Mouse (Mus musculus) heart, embryonic 14.5 days (tissue): ENCODE results near the gene E4f1. TPM values are rescaled to one million over a fixed set of nuclear protein-coding genes. Genes with fewer than 3 reads are reported as not detected.
A peak's percentile ranks its signal among the peaks of the same experiment; 100 is the strongest.

Source experiments
- ATAC-seq: fragments of 200-750 bp; cut with Nextera tagmentation; 2 replicates; pipeline ENCODE4 v1.8.0; 2017; ENCODE audit warnings: low read depth, moderate TSS enrichment; ENCODE audit not compliant: insufficient number of reproducible peaks, insufficient read depth, low FRiP score
- H3K27ac ChIP-seq, 2 experiments: fragments of 200-500 bp in 1 of 2; fragments of 300-500 bp in 1 of 2; sonication (generic) in 1 of 2; replicated peaks in 1 of 2; 2 replicates each; pipeline ENCODE4 v1.5.1; 2012 to 2014; ENCODE audit warnings: low read depth in 2 of 2, low read length in 2 of 2, control low read depth in 1 of 2, mild to moderate bottlenecking in 1 of 2, mixed read lengths in 1 of 2; ENCODE audit not compliant: control insufficient read depth in 1 of 2, insufficient read depth in 1 of 2
- H3K27me3 ChIP-seq: fragments of 300-500 bp; sonication (generic); 2 replicates; pipeline ENCODE4 v1.6.1; 2014; ENCODE audit warnings: mild to moderate bottlenecking, low read length, control low read depth; ENCODE audit not compliant: control insufficient read depth, insufficient read depth
- H3K36me3 ChIP-seq: fragments of 300-500 bp; sonication (generic); 2 replicates; pipeline ENCODE4 v1.6.1; 2014; ENCODE audit warnings: mild to moderate bottlenecking, control low read depth, low read length, mixed read lengths; ENCODE audit not compliant: control insufficient read depth, insufficient read depth
- H3K4me1 ChIP-seq, 2 experiments: fragments of 200-500 bp in 1 of 2; fragments of 300-500 bp in 1 of 2; sonication (generic) in 1 of 2; 2 replicates each; pipeline ENCODE4 v1.6.1; 2012 to 2014; ENCODE audit warnings: low read length in 2 of 2, control low read depth in 1 of 2, mixed read lengths in 1 of 2; ENCODE audit not compliant: control insufficient read depth in 2 of 2, insufficient read depth in 2 of 2
- H3K4me2 ChIP-seq: fragments of 300-500 bp; sonication (generic); 2 replicates; pipeline ENCODE4 v1.6.1; 2014; ENCODE audit warnings: mild to moderate bottlenecking, low read length
- H3K4me3 ChIP-seq, 2 experiments: fragments of 200-500 bp in 1 of 2; fragments of 300-500 bp in 1 of 2; sonication (generic) in 1 of 2; 2 replicates each; pipeline ENCODE4 v1.5.1; 2012 to 2014; ENCODE audit warnings: low read length in 2 of 2, mild to moderate bottlenecking in 2 of 2, control low read depth in 1 of 2, low read depth in 1 of 2, moderate library complexity in 1 of 2; ENCODE audit not compliant: control insufficient read depth in 1 of 2, insufficient read depth in 1 of 2
- H3K9ac ChIP-seq: fragments of 300-500 bp; sonication (generic); 2 replicates; pipeline ENCODE4 v1.6.1; 2014; ENCODE audit warnings: mild to moderate bottlenecking, low read length
- H3K9me3 ChIP-seq: fragments of 300-500 bp; sonication (generic); 2 replicates; pipeline ENCODE4 v1.6.1; 2016; ENCODE audit warnings: low read length, control low read depth; ENCODE audit not compliant: control insufficient read depth
- WGBS: fragments of 180-500 bp; shearing (Covaris S2); extraction: QIAGEN DNeasy Blood & Tissue Kit; methylation state at CpG from one replicate; pipeline ENCODE4 v1.1.7; 2014; 5-methylcytosine and 5-hydroxymethylcytosine counted together
- polyA plus RNA-seq: library from polyadenylated mRNA; unstranded; fragments of >200 nt; fragmentation: Nextera tagmentation; extraction: Ambion mirVana; gene quantifications from 2 replicates; pipeline ENCODE4 v1.2.1, GENCODE M21; 2014

The E4f1 gene
- polyA plus RNA-seq, 1 experiment from 2014 or later = 16.0 TPM

GRCm38 (mm10) chr17:24475586-24475985 lies 5.5 kb upstream of the E4f1 start:
- Histone ChIP-seq H3K9me3 (no peaks in the 10 kb centered on the region), H3K9ac (no peak overlapping the region), H3K36me3 (peaks cover 56% of the 10 kb centered on the region), H3K4me1 (peaks cover 22 to 28% of the 10 kb centered on the region in 2 experiments), H3K4me2 (no peak overlapping the region), H3K27me3 (no peaks in the 10 kb centered on the region), H3K4me3 (no peak overlapping the region), H3K27ac (no peak overlapping the region)
- WGBS = 85% methylated on average over 6 of the region's 6 CpGs
- no peak for ATAC-seq

DNA sequence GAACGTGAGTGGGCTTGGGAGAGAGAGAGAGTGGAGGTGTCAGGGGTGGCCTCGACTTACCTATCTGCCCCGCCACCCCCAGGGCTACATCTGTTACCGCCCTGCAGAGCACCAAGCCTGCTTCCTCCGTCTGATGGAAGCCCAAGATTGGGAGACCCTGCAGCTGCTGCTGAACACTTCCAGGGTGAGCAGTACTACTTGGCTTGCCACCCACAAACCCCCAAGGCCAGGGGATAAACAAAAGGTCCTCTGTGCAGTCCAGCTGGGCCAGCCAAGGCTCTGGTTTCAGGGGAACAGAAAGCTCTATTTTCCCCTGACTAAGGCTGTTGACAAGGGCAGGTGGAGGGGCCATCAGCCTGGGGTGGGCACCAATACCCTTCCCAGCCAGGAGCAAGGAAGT lies 4.4 kb upstream of the E4f1 start:
- Histone ChIP-seq H3K4me1 (peaks cover 22 to 28% of the 10 kb centered on the region in 2 experiments), H3K36me3 (peaks cover 56% of the 10 kb centered on the region), H3K27me3 (no peaks in the 10 kb centered on the region), H3K4me3 (no peak overlapping the region), H3K9ac (no peak overlapping the region; the same call in 1 of the 2 replicates), H3K4me2 (no peak overlapping the region), H3K9me3 (no peaks in the 10 kb centered on the region), H3K27ac (no peak overlapping the region)
- ATAC-seq = no peak
- 79% methylated on average over 5 of the region's 5 CpGs for WGBS

- Histone ChIP-seq H3K4me2 (peak within 1 kb of the TSS; percentile 98), H3K27me3 (no peaks in the 10 kb centered on the region), H3K9ac (peak within 1 kb of the TSS; percentile 95), H3K27ac (peak within 1 kb of the TSS in 1 of 2 experiments; percentile 37; a peak in 2 of 4 replicates), H3K4me3 (peak within 1 kb of the TSS in 1 of 2 experiments; percentile 93; a peak in 1 of 4 replicates), H3K9me3 (no peaks in the 10 kb centered on the region), H3K36me3 (peaks cover 56% of the 10 kb centered on the region), H3K4me1 (peaks cover 22 to 28% of the 10 kb centered on the region in 2 experiments)
- 69% methylated on average over 6 of the region's 6 CpGs for WGBS
- ATAC-seq = no peak
Observed at GRCm38 (mm10) chr17:24473612-24474275, 3.6 kb upstream of the E4f1 start, which contains the start of gene Bricd5. Bricd5 (plus strand) TSS chr17:24473884.

DNA sequence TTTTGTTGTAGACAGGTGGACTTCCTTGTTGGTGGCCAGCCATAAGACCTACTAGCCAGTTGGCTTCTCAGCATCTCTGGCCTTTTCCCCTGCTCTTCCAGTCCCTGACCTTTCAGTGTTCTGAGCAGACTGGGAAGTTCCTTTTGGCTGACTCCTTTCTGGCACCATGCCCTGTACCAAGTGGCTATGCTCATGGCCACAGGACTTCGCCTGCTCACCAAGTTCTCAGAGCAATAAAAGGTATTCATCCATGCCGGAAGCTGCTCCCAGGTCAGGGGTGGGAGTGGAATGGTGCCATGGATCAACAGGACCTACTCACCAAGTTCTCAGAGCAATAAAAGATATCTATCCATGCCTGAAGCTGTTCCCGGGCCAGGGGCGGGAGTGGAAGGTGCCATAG lies 2.4 kb upstream of the E4f1 start:
- WGBS = 61% methylated on average over 4 of the region's 4 CpGs
- Histone ChIP-seq H3K36me3 (peaks cover 54% of the 10 kb centered on the region), H3K4me3 (peak overlapping the region in 1 of 2 experiments; percentile 93; a peak in 2 of 4 replicates), H3K4me2 (peak overlapping the region; percentile 98), H3K27me3 (no peaks in the 10 kb centered on the region), H3K4me1 (peaks cover 16 to 23% of the 10 kb centered on the region in 2 experiments), H3K27ac (peak overlapping the region; percentile 8 to 37; a peak in 2 of 4 replicates), H3K9ac (peak overlapping the region; percentile 95), H3K9me3 (no peaks in the 10 kb centered on the region)
- ATAC-seq = no peak

- Histone ChIP-seq H3K9me3 (no peaks in the 10 kb centered on the region), H3K36me3 (peaks cover 38% of the 10 kb centered on the region), H3K4me1 (peaks cover 16 to 23% of the 10 kb centered on the region in 2 experiments), H3K27ac (peak overlapping the region; percentile 59 to 83), H3K27me3 (no peaks in the 10 kb centered on the region), H3K9ac (peak overlapping the region; percentile 95), H3K4me3 (peak overlapping the region; percentile 70 to 93), H3K4me2 (peak overlapping the region; percentile 98)
- peak; percentile 29 for ATAC-seq
- WGBS = under 1% methylated on average over 68 of the region's 68 CpGs
Observed at GRCm38 (mm10) chr17:24470701-24471527, 801 bp upstream of the E4f1 start.

DNA sequence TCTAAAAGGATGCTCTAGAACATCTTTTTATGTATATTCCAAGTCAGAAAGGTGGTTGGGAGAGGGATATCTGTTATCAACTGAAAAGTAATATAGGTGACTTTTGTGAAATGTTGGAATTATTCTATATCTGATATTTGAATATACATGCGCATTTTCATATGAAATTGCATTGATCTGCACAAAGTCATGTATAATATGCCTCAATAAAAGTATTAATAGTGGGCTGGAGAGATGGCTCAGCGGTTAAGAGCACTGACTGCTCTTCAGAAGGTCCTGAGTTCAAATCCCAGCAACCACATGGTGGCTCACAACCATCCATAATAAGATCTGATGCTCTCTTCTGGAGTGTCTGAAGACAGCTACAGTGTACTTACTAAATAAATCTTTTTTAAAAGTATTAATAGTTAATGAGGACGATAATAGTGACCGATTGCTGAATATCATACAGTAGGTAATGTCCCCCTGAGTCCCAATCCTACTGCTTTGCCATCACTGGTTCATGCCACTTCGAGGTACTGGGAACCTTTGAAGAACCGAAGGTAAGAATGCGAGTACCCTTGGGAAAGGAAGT lies 690 bp downstream of the E4f1 start:
- peaks cover 23% of the 10 kb centered on the region for H3K36me3 ChIP-seq
- ATAC-seq = no peak
- 16% methylated on average over 7 of the region's 7 CpGs for WGBS

GRCm38 (mm10) chr17:24468636-24469246 lies 1.4 kb downstream of the E4f1 start:
- WGBS = 92% methylated on average over 5 of the region's 5 CpGs
- Histone ChIP-seq H3K4me3 (no peak overlapping the region), H3K36me3 (peaks cover 17% of the 10 kb centered on the region), H3K9ac (no peak overlapping the region), H3K9me3 (no peaks in the 10 kb centered on the region), H3K4me2 (no peak overlapping the region), H3K27me3 (no peaks in the 10 kb centered on the region), H3K27ac (no peak overlapping the region), H3K4me1 (peaks cover 13 to 21% of the 10 kb centered on the region in 2 experiments)
- ATAC-seq = no peak

More for the DNA sequence above, 690 bp downstream of the E4f1 start:
- no peaks in the 10 kb centered on the region for H3K27me3 ChIP-seq
- peak overlapping the region; percentile 95 for H3K9ac ChIP-seq
- peak overlapping the region; percentile 83 to 90 for H3K27ac ChIP-seq
- no peaks in the 10 kb centered on the region for H3K9me3 ChIP-seq
- H3K4me2 ChIP-seq = peak overlapping the region; percentile 98
- peaks cover 16 to 23% of the 10 kb centered on the region in 2 experiments for H3K4me1 ChIP-seq
- peak overlapping the region; percentile 70 to 93 for H3K4me3 ChIP-seq
